Mouse (Mus musculus) heart, adult 18-20 months (tissue): ENCODE data around the gene Srsf12. TPM values are rescaled to one million over a fixed set of nuclear protein-coding genes. Genes with fewer than 3 reads are reported as not detected.

Source experiments
- DNase-seq, 2 experiments: peaks; one replicate each; pipeline ENCODE4 v3.0.0; 2021 to 2022; ENCODE audit warnings: mixed read lengths in 1 of 2
- total RNA-seq, 2 experiments: library from RNA; stranded (reverse); gene quantifications; 2 replicates each; pipeline ENCODE4 v1.2.3; 2021

Gene Srsf12
- total RNA-seq, 2 experiments from 2014 or later = not detected

DNA sequence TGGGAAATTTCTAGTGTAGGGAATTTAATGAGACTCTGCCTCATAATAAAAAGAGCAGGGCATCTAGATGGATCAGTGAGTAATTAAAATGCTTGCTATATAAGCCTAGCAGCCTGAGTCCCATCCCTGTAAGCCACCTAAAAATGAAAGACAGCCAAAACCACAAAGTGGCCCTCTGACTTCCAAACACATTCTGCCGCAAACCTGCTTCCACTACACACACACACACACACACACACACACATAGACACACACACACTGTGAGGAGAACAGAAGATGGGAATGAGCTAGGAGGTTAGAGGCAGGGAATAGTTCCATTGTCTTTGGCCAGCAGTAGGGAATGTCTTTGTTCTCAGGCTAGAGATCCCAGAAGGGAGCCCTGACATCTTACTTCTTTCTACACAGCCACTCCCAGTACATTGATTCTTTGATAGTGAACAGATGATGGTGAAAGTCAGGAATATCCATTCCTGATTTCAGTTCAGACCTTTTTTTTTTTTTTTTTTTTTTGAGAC lies 41.0 kb downstream of the Srsf12 start:
- DNase-seq = no peak

- no peak for DNase-seq
Measured at GRCm38 (mm10) chr4:33250867-33251266, 42.1 kb downstream of the Srsf12 start.

DNA sequence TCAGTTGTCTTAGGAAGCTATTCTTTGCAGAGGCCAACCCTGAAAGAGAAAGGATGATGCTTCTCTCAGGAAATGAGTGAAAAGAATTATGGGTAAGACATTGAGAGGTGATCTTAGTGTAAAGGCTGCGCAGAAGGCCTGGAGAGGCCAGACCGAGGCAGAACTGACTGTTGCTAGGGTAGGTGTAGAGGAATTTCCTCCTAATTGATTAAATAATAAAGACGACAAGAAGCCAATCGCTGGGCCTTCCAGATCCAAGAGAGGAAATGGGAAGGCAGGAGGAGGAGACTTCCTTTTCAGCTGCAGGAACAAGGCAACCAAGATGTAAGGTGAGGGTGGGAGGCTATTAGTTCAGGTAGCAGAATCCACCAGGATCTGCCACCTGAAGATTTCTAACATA lies 45.9 kb downstream of the Srsf12 start:
- DNase-seq = no peak

- DNase-seq = peak in 1 of 2 experiments; percentile 29
Measured at GRCm38 (mm10) chr4:33257263-33257964, 48.6 kb downstream of the Srsf12 start.

- peak in 1 of 2 experiments; percentile 16 for DNase-seq
Measured at GRCm38 (mm10) chr4:33260311-33260710, 51.5 kb downstream of the Srsf12 start.

GRCm38 (mm10) chr4:33261311-33261753 lies 52.5 kb downstream of the Srsf12 start:
- DNase-seq = peak; percentile 96 to 97

- DNase-seq = no peak
Measured at GRCm38 (mm10) chr4:33262897-33263296, 54.1 kb downstream of the Srsf12 start.

DNA sequence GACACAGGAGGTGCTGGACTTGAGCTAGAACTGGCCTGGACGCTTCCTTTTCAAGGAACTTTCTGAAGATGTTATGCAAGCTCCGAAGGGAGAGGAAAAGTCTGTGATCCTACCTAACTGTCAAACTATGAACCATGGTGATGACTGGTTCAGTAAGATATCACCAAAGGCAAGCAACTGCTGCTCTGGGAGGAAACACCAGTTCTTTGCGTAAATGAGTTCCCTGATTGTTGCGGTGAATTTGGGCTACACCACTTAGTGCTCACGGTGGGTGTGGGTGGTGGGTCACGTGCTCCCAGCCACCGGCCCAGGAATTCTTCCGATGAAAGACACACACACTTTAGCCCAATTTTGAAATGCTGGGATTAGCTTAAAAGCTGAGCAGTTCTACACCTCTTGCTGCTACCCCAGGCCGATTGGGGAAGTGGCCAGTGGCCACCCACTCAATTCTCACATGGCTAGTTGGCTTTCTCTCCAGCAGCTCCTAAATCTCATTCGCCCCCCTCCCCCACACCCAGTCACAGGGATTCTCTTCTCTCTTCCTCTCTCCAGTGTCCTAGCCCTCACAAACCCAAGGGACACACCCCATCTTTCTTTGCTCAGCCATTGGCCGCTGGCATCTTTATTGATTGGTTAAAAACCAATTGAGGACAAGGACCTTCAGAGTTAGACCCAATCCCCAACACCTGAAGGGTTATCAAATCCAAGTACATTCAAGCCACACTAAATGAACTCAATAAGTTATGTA lies 56.4 kb downstream of the Srsf12 start:
- no peak for DNase-seq

GRCm38 (mm10) chr4:33270386-33271314 lies 61.9 kb downstream of the Srsf12 start:
- DNase-seq = no peak

DNA sequence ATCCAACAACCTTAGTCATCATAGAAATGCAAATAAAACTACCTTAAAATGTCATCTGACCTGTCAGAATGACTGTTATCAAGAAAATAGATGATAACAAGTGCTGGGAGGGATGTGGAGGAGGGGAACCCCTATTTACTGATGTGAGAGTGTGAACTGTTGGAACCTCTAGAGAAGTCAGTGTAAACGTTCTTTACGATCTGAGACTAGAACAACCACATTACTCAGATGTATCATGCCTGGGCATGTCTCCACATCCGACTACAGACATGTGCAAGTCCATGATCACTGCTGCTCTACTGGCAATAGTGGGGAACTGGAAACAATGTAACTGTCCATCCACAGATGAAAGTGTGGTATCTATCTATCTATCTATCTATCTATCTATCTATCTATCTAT lies 64.6 kb downstream of the Srsf12 start:
- DNase-seq = no peak

DNA sequence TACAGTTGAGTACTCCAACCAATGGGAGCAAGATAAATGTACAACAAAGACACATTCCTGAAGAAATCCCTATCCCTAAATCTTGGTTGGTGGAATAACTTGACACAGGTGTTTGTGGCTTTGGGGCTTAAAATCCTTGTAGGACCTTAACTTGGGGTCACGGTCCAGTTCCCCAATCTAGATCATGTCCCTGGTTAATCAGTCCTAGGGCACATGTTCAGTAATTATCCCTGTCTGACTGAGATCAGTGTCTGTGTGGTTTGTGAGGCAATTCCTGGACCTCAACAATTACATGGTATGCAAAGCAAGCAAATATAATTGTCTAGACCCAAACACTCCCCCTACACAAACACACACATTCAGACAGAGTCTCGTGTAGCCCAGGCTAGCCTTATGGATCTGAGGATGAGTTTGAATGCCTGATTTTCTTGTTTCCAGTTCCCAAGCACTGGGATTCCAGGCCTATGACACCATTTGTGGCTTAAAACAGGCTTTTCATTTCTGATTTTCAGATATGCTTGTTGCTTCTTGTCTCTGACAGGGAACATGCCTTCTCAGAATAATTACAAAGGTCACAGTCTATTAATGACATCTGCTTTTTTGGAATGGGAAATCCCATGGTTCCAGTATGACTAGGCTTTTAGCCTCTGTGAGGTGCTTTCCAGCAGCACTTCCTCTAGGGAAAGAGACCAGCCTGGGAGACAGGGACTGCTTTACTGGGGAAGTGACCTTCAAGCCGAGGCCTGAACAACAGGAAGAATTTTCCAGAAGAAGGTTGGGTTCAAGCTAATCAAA lies 73.3 kb downstream of the Srsf12 start:
- peak; percentile 23 to 64 for DNase-seq

Other genes with a start within 250 kb of the Srsf12 start
- gene Rragd, start 226.0 kb upstream of the Srsf12 start, total RNA-seq = 100 to 1,000 TPM in 1 of 2 experiments, 10 to 100 TPM in 1; 95.4 to 110 TPM
- 10 to 100 TPM; 38.7 to 43.1 TPM for gene Ube2j1, start 177.6 kb upstream of the Srsf12 start, total RNA-seq
- gene Gabrr2, start 146.0 kb upstream of the Srsf12 start, total RNA-seq = 1 to 10 TPM; 1.5 to 1.6 TPM
- under 1 TPM; 0.59 to 0.62 TPM for gene Gabrr1, start 76.5 kb upstream of the Srsf12 start, total RNA-seq
- 10 to 100 TPM; 69.3 to 77.0 TPM for gene Pm20d2, start 19.3 kb upstream of the Srsf12 start, total RNA-seq
- 100 to 1,000 TPM; 160 to 193 TPM for gene Pnrc1, start 81.2 kb downstream of the Srsf12 start, total RNA-seq
- 10 to 100 TPM; 10.0 to 11.1 TPM for gene Rngtt, start 101.3 kb downstream of the Srsf12 start, total RNA-seq